Mouse (Mus musculus): ENCODE data around the gene Ighmbp2.

DNA sequence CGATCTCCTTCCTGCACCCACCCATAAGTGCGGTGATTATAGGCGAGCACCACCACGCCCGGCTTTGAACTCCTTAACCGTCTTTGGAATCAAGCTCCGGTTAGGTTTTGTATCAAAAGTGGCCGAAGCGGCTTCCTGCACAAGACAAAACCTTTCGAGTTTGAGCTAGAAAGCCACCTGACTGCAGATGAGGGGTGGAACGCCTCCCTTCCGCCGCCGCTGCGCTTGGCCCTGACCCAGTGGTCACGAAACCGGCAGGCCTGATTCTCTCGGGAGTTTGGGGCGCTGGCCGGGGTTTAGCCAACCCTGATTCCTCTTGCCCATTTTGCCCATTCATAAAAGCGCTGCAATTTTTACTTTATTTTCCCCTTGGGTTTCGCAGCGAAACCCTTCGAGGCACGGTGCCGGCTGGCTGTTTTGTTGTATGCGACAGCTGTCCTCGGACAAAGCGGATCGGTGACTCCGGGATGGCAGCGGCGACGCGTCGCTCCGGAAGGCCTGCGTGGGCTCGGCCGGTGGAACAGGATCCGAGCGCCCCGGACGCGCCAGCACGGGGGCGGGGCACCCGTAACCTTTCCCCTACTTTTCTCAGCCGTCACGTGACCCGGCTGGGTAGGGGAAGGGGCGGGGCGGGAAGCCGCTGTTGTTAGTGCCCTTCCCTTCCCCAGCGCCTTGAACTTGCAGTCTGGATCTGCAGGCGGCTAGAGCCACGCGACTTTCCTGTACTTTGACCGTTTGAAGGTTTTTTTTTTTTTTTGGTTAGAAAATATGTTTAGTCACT is 42.3 kb upstream of the Ighmbp2 start:
- TF ChIP-seq GATA1 (IDR thresholded peaks at IDR 0.05; ENCODE audit: borderline replicate concordance, low read length) (no peak), FLI1 (IDR thresholded peaks at IDR 0.05; ENCODE audit: low read length) (0 out of 2 replicates have a peak, but pooled peaks have one; percentile 19)
